Mouse (Mus musculus) stomach, postnatal 0 days (tissue): ENCODE results near the gene Gm20458.

Source experiments
- CTCF ChIP-seq: IDR thresholded peaks from 2 replicates; pipeline ENCODE4 v1.5.1; 2016; ENCODE audit warnings: antibody characterized with exemption, low read depth, mild to moderate bottlenecking, moderate library complexity
- EP300 ChIP-seq: optimal IDR thresholded peaks from 2 replicates; pipeline ENCODE3; 2016; ENCODE audit warnings: antibody characterized with exemption

DNA sequence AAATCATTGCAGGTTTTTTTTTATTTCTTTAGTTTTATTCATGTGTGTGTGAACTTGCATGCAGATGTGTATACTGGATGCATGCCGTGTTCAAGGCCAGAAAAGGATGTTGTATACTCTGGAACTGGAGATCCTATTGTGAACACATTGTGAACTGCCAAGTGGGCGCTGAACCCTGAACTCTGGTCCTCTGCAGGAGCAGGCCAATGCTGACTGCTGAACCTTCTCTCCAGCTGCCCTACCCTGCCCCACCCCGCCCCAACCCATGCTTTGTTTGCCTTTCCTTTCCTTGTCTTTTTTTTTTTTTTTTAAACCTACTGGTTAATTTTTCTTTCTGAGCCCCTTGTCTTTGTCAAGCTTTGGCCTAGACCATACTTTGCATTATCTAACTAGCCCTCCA, 54.1 kb downstream of the Gm20458 start:
- TF ChIP-seq CTCF: no peak
- TF ChIP-seq EP300: no peak
